Mouse (Mus musculus): Measurements from ENCODE around the gene Sh3rf1. TPM values are rescaled to one million over a fixed set of nuclear protein-coding genes. Genes with fewer than 3 reads are reported as not detected.

Sh3rf1 gene
- 10 to 100 TPM; 65.4 to 70.7 TPM for total RNA-seq (2021)

DNA sequence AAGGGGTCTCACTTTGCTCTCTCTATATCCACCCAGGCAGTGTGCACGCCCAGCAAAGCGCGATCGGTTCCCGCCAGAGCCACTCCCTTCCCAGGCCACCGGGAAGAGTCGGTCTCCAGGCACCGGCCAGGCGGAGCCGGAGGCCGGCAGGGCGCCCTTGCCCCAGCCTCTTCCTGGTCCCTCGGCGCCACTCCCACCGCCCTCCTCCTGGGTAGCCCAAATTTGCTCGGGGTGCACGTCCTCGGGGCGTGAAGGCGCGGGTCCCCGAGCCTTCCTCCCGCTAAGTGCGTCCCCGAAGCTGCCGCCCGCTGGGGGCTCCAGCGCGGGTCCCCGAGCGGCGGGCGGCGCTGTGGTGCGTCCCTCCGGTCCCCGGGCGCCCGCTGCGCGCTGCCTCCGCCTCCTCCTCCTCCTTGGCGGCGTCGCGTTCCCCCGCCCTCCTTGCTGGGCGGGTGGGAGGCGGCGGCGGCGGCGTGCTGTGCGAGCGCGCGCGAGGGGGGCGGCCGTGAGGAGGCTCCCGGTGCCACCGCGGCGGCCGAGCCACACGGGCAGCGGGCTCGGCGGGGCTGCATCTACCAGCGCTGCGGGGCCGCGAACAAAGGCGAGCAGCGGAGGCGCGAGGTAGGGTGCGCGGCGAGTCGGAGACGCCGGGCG, at the start of gene Sh3rf1:
Gene Sh3rf1, plus strand, starts transcription at position 144 of the 651 bp plus-strand sequence.
- DNase-seq (ENCODE audit: extremely low spot score in 1 of 2, low spot score in 1 of 2) = peak in 1 of 2 experiments; percentile 72

DNA sequence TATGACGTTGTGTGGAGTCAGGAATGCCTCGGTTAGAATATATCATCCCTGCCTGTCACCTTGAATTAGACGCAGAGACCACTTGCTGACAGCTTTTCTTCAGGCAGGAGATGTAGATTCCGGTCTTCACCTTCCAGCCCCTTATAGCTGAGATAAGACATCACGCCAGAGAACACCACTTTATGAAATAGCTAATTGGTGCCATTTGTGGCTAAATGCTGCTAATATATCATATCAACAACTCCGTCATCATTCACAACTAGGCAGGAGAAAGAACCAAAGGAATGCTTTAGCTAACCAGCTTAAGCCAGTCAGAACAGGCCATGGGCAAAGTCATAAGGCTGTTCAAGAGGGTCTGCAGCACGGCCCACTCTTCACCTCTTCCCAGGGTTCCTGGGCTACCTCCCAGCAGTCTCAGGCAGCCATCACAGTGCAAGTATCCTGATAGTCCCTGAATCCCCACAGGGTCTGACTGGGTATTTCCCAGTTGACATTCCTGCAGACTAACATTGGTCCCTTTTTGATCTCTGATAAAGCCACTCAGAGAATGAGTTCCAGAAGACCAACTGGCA, 49.7 kb upstream of the Sh3rf1 start:
- DNase-seq (ENCODE audit: extremely low spot score in 1 of 2, low spot score in 1 of 2) = no peak

DNA sequence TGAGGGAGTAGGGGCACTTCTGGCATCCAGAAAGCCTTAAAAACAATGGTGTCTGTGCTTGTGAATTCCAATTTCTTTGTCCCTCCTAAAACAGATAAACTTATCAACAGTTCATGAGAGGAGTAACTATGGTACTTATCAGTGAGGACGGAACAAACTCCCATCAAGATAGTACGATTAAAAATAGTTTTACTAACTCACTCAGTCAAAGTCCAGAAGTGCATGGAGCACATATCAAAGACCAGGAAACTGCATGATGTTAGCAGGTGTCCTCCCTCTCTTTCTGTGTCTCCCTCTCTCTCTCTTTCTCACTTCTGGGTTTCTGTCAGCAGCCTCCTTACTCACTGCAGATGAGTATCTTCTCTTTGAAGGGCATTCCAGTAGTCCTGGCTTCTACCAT, 47.8 kb upstream of the Sh3rf1 start:
- no peak for DNase-seq (ENCODE audit: extremely low spot score in 1 of 2, low spot score in 1 of 2)

DNA sequence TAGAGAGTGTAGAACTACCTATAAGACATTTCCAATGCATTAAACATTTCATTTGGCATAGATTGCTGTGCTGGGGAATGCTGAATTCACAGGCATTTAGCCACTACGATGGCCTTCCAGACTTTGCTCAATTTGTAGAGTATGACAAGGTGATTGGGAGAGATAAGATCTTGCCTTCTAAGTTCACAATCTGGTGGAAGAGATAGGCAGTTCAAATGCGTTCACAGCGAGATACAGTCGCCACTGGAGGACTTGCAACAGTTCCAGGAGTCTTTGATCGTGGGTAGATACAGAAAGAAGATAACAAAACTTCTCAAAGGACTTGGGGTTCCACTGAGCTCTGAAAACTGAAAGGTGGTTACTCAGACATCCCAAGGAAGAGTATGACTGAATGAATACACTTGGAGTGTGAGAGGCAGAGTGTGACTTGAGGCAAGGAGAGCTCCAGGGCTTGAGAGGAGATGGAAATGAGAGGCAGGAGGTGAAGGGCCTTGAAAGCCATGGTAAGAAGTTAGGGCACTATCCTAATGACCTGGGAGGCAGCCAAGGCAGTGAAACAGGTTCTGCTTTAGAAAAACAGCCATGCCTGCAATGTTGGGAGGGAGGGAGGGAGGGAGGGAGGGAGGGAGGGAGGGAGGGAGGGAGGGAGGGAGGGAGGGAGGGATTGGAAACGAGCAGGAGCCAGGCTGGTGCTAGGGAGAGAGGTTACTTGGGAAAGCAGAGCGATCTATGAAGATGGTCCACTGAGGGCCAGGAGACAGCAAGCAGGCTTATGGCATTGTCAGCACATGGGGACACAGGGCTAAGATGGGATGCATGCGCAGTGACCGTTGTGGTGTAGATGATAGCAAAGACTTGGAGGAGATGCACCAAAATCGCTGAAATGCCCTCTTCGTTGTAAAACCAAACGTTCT, 45.7 kb upstream of the Sh3rf1 start:
- no peak for DNase-seq (ENCODE audit: extremely low spot score in 1 of 2, low spot score in 1 of 2)

DNA sequence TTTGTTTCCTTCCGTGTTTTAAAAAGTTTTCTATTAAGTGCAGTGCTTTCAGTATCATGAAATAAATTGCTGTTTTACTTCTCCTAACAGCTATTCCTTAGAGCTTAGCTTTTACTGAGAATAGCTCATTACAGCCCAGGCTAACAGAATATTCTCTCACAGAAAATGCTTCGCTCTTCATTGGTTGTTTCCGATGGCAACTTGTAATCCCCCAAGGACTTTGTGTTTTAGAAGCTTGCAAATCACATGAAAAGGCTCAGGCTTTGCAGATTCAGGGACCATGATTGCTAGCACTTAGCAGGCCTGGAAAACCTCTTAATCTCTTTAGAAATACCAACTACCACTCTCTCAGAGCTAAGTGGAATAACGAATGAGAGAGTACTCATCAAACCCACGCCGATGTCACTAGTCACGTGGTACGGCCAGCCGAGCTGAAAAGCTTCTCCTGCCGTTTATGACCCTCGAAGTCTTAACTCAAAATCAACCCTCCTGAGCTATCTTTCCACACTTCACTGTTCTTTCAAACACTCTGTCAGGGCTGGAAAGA, 45.0 kb upstream of the Sh3rf1 start:
- DNase-seq (ENCODE audit: extremely low spot score in 1 of 2, low spot score in 1 of 2) = no peak

DNA sequence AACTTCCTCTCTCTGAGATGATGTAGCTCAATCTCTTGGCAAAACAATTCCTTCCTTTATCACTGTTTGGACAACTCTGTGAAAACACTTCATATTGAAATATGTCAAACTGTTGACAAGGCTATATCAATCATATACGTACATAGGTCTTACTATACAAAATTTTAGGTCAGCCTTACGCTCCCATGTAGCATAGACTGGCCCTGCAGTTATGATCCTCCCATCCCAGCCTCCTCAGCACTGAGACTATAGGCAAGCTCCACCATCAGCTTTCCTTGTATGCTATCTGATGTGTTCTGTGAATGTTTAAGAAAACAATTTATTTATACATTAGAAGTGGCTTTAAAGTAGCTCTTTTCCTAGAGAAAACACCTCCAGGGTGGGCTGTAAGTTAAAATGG, 42.1 kb upstream of the Sh3rf1 start:
- no peak for DNase-seq (ENCODE audit: extremely low spot score in 1 of 2, low spot score in 1 of 2)

DNA sequence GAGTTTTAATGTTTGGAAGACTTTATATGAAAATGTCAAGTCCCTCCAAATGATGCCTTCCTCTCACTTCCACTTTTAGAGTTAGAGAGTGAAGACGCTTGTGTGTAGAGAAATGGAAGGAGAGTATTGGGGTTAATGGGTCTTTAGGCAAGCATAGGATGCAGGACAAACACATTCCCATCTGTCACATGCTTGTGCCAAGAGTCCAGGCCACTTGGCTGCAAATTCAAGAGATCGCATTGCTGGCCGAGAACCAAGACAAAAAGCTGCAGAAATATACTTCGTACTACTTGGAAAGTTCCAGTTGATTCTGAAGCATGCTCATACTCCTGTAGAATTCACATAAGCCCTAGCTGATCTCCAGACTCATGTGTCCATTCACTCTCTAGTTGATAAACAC, 41.7 kb upstream of the Sh3rf1 start:
- no peak for DNase-seq (ENCODE audit: extremely low spot score in 1 of 2, low spot score in 1 of 2)

DNA sequence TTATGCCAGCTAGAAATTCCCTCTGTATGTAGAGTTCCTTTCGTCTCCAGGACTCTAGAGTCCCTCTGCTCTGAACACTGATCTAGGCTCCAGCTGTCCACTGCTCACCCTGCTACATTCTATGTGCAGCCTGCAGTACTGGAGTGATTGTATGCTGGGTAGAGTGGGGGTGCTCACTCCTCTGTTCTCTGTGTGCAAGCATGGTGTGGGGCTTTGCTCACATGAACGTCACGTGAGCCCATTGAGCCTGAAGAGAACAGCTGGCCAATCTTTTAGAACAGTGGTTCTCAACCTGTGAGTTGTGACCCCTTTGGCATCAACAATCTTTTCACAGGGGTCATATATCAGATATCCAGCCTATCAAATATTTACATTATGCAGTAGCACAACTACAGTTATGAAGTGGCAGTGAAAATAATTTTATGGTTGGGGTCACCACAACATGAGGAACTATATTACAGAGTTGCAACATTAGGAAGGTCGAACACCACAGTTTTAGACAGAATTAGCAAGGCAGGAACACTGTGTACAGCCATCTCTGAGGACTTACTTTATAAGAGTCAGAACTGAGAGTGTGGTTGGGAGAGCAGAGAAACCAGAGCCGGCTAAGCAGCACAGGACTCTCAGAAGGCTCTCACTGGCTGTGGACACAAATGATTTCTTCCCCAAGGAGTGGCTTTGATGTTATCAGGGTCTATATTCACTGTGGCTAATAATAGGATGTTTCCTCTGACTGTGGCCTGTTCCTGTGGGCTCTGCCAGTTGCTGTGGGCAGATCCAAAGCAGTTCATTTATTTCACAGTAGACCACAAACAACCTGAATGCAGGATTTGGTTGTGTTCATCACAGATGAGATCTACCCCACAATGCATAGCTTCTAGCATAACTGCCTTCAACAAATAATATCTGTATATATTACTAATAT, 38.1 kb upstream of the Sh3rf1 start:
- no peak for DNase-seq (ENCODE audit: extremely low spot score in 1 of 2, low spot score in 1 of 2)

DNA sequence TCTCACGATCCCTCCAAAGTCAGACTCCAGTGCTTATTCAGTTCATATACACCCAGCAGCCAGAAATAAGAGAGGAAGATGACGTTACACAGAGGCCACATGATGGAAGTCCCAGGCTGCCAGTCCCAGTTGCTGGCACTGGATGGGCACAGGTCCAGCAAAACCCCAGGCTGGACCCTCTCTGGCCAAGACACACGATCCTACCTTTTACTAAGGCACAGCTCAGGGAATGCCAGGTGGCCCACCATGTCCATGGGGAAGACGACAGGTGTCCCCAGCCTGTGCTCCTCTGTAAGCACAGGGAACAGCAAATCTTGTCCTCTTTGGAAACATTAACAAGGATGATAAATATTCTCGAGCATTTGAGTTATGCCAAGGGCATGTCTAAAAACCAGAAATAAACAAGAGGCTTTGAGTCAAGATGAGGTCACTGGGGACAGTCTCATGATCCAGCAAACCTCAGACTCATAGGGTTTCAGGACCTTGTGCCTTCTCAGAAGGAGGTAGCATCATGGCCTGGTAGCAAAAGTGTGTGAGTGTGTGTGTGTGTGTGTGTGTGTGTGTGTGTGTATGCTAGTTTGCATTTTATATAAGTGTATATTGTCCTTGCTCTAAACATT, 29.3 kb upstream of the Sh3rf1 start:
- no peak for DNase-seq (ENCODE audit: extremely low spot score in 1 of 2, low spot score in 1 of 2)

DNA sequence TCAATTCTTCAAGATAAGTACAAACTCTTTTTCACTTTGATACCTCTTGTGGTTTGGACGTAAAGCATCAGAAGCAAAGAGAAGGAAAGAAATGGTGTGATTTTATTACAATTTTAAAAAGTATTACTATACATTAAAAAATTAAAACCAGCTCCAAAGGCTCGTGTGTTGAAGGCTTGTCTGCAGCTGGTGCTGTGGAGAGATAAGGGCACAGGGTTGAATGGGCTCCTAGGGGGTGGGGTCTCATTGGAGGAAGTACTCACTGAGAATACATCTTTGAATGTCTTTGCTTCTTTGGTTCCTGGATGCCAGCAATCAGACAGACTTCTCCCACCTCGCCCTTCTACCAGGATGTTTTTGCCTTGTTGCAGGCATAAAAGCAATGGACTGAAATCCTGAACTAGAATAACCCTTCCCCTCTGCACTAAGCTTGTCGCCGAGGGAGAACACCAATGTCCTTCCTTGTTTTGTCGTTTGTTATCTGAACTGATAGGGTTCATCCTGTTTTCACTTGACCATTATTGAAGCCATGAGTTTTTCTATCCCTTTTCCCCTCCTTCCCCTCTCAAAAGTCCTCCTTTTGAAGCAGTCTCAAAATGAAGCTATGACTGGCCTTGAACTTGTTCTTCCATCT, 23.3 kb upstream of the Sh3rf1 start:
- DNase-seq (ENCODE audit: extremely low spot score in 1 of 2, low spot score in 1 of 2) = no peak

DNA sequence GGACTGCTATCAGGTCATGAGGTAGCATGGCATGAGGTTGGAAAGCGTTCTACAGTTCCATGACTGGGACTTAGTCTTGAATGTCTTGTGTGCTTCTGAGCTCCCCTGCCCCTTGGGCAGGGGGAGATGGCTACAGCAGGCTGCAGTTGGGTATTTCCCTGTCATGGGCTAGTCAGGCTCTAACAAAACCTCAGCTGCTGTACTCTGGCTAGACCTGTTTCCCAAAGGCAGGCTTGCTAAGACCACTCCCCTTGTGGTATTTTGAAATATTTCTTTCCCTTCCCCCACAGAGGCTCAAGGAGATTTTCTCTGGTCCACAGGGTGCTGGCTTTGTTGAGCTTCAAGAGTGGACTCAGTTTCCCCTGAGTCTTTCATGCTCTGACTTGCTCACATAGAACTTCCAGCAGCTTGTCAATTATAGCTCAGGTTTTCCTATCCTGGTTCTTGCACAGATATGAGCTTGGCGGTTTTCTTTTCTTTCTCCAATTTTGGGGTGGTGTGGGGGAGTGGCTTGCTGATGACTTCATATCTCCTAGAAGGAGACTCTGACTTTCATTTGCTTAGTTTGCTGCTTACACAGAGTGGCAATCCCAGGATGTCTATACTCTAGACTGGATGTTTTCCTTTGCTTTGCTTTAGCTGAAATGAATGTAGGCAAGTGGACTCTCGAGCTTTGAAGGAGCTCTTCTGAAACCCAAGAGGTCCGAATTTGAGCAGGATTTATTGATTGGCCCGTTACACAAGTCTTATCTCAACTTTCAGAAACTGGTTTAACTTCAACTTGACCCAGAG, 20.4 kb upstream of the Sh3rf1 start:
- no peak for DNase-seq (ENCODE audit: extremely low spot score in 1 of 2, low spot score in 1 of 2)

DNA sequence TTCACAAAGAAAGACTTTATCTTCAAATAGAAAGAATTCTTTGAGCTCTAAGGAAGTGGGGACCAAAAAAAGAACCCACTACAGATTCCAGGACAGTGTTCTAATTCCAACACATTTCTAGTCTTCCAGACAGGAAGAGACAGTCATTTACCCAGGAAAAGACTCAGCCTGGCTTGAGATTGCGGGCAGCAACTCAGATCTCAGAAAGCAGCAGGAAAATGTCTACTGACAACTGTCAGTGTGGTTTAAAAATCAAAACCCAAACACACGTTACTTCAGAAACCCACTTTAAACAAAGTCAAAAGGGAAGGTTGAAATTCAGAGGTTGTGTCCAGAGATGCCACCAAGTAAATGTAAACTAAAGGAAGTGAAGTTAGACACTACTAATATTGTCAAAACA, 16.8 kb upstream of the Sh3rf1 start:
- DNase-seq (ENCODE audit: extremely low spot score in 1 of 2, low spot score in 1 of 2) = no peak

DNA sequence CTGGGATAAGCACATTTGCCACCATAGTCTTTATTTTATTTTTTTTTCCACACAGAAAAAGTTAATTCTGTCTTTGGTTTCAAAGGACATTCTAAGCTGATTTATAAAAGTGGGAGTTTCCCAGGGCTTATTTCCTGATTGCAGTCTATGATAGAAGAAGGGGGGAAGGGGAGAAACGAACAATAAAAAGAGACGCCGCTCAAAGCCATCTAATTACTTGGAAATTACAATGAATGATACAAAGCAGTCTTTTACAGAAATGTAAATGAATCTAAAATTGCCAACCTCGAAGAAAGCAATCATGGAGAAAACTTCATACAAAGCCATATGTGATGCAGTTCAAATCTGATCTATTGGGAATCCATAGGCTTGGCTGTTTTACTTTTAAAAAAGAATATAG, 16.0 kb upstream of the Sh3rf1 start:
- no peak for DNase-seq (ENCODE audit: extremely low spot score in 1 of 2, low spot score in 1 of 2)

DNA sequence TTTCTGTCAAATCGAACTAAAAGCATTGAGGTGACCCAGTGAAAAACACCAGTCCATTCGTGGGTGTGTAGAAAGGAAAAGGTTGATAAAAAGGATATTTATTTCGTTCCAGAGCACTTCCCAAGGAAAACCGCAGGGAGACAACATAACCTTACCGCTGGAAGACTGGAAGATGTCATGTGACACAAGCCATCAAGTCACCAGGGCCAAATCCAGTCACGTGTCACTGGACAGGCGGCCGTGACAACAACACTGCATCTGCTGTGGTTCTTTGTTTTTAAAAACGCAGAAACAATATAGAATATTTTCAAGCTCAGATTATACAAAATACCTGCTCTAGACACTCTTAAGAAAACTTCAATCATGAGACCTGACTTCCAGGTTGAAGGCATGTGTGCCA, 15.0 kb upstream of the Sh3rf1 start:
- no peak for DNase-seq (ENCODE audit: extremely low spot score in 1 of 2, low spot score in 1 of 2)

DNA sequence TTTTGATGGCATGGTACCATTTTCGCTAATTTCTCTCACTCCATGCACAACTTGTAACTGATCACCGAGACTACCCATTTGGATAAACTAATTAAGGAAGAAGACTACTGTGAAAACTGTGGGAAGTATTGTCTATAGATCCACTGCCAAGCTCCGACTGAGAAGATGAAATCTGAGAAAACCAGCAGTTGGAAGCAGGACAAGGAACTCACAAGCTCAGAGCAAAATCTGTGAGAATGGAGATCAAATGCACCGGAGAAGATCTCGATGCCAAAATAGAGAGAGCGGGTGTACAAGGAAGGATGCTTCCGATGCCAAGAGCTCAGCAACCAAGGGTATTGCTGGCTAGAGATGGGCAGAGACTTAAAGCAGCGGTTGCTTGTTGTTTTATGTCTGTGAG, 12.8 kb upstream of the Sh3rf1 start:
- DNase-seq (ENCODE audit: extremely low spot score in 1 of 2, low spot score in 1 of 2) = no peak

DNA sequence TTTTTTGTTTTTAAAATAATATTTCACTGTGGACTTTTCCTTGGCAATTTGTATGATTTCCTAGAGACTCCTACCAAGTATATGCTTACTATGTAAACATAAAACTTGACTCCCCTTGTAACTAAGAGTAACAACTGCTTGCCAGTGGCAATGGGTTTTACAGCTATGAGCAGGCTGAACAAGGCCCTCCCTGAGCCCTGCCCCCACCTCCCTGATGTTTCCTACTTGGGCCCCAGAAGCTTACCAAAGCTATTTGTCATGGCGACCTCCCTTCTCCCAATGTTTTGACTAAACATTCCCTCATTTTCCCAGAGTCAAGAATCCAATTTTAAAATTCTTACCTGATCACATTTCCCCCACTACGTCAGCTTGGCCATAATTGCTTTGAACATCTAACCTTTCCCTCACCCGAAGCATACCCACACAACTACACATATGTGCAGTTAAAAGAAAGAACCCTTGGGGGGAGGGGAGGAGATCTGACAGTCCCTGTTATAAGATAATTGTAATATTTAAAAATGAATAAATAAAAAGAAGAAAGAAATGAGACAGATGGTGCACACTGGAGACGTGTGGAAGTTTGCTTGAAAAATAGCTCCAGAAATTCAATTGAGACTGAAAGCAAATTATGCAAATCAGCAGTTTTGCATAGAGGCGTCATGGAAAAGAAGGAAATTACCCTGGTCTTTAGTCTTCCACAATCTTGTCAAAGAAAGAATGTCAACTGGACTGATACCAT, 8.4 kb upstream of the Sh3rf1 start:
- no peak for DNase-seq (ENCODE audit: extremely low spot score in 1 of 2, low spot score in 1 of 2)

DNA sequence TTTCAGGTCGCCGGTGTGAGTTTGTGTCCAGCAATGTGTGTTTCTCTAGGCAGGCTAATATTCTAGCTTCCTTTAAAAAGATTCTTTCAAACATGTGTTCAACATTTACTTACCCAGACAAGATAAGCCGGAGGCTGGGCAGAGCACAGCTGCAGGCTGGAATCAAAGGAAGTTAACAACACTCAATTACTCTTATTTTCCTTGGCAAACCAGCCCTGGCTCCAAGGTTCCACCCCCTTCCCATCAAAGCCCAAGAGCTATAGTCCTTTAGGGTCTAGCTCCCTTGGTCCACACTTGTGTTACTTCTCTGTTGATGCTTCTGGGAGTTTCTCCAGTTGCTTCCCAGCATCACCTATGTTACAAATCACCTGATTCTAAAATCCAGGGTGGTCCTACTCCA, 6.7 kb upstream of the Sh3rf1 start:
- DNase-seq (ENCODE audit: extremely low spot score in 1 of 2, low spot score in 1 of 2) = no peak

DNA sequence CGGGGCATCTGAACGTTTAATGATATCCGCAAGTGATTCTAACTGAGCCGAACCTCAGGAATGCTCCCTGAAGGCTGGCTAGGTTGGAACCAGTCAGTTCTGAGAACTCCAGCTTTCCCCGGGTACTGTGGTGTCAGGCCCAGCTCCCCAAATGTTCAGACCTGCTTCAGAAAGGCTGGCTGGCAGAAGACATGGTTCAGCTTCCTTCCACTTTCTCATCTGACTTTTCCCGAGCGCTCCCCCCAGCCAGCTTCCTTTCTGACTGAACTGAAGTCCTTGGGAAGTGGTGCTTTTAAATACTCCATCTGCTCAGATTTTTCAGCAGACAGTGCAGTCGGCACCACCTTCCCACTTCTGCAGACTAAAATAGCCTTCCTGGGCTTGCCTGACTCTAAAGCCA, 6.2 kb upstream of the Sh3rf1 start:
- no peak for DNase-seq (ENCODE audit: extremely low spot score in 1 of 2, low spot score in 1 of 2)

All from layer of hippocampus, postnatal 25 days (tissue).